Mouse (Mus musculus) liver, embryonic 13.5 days (tissue): ENCODE results near the gene Mgea5. TPM values are rescaled to one million over a fixed set of nuclear protein-coding genes. Genes with fewer than 3 reads are reported as not detected.

Experiments
- ATAC-seq: fragments of 200-750 bp; cut with Nextera tagmentation; 2 replicates; pipeline ENCODE4 v1.8.0; 2017; ENCODE audit warnings: low read depth, mild to moderate bottlenecking, moderate number of reproducible peaks, moderate library complexity
- DNase-seq: peaks from one replicate; pipeline ENCODE4 v3.0.0; 2022
- H3K27ac ChIP-seq: fragments of 300-500 bp; sonication (generic); 2 replicates; pipeline ENCODE4 v1.5.1; 2015; ENCODE audit warnings: moderate library complexity, mild to moderate bottlenecking, inconsistent platforms
- H3K27me3 ChIP-seq: fragments of 300-500 bp; sonication (generic); 2 replicates; pipeline ENCODE4 v1.6.1; 2015; ENCODE audit warnings: mild to moderate bottlenecking, inconsistent platforms
- H3K36me3 ChIP-seq: fragments of 300-500 bp; sonication (generic); 2 replicates; pipeline ENCODE4 v1.6.1; 2015; ENCODE audit warnings: mild to moderate bottlenecking, inconsistent platforms
- H3K4me1 ChIP-seq: fragments of 300-500 bp; sonication (generic); replicated peaks from 2 replicates; pipeline ENCODE4 v1.6.1; 2015; ENCODE audit warnings: inconsistent platforms
- H3K4me2 ChIP-seq: fragments of 300-500 bp; sonication (generic); 2 replicates; pipeline ENCODE4 v1.6.1; 2015; ENCODE audit warnings: inconsistent platforms, mild to moderate bottlenecking, moderate library complexity
- H3K4me3 ChIP-seq: fragments of 300-500 bp; sonication (generic); replicated peaks from 2 replicates; pipeline ENCODE4 v1.5.1; 2015; ENCODE audit warnings: mild to moderate bottlenecking, inconsistent platforms
- H3K9ac ChIP-seq: fragments of 300-500 bp; sonication (generic); 2 replicates; pipeline ENCODE4 v1.6.1; 2015; ENCODE audit warnings: mild to moderate bottlenecking, inconsistent platforms
- H3K9me3 ChIP-seq: fragments of 300-500 bp; sonication (generic); replicated peaks from 2 replicates; pipeline ENCODE4 v1.6.1; 2016; ENCODE audit warnings: inconsistent platforms
- WGBS: fragments of 180-500 bp; shearing (Covaris S2); methylation state at CpG from one replicate; pipeline ENCODE4 v1.1.7; 2015; ENCODE audit not compliant: insufficient replicate concordance; 5-methylcytosine and 5-hydroxymethylcytosine counted together
- polyA plus RNA-seq: library from polyadenylated mRNA; unstranded; fragments of >200 nt; fragmentation: Nextera tagmentation; extraction: Ambion mirVana; gene quantifications from 2 replicates; pipeline ENCODE4 v1.2.1, GENCODE M21; 2015

The Mgea5 gene
- polyA plus RNA-seq, 1 experiment from 2014 or later = 17.7 TPM

GRCm38 (mm10) chr19:45725677-45726277, 57.9 kb downstream of the Mgea5 start:
- H3K27ac ChIP-seq = no peak overlapping the region
- DNase-seq (no peak), ATAC-seq (no peak)
- H3K36me3 ChIP-seq = no peaks in the 10 kb centered on the region
- H3K4me2 ChIP-seq = no peak overlapping the region
- no peaks in the 10 kb centered on the region for H3K9me3 ChIP-seq
- no peak overlapping the region for H3K9ac ChIP-seq
- no peaks in the 10 kb centered on the region for H3K4me1 ChIP-seq
- peaks cover 22% of the 10 kb centered on the region for H3K27me3 ChIP-seq
- WGBS = 45% methylated on average over 14 of the region's 14 CpGs
- H3K4me3 ChIP-seq = no peak overlapping the region

DNA sequence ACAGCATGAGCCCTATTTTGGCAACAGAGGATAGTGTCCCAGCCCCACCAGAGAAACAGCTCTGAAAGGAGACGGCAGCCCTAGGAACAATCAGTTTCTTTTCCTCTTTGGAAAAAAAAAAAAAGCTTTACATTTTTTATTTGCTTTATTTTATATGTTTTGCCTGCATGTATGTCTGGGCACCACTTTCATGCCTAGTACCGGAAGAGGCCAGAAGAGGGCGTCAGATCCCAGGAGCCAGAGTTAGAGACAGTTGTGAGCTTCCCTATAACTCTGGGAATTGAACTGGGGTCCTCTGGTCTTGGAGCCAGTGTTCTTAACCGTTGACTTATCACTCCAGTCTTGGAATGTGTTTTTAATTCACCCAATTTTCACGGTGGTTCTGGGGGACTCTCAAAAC, 61.4 kb downstream of the Mgea5 start:
- no peak for ATAC-seq
- H3K27me3 ChIP-seq = peaks cover 15% of the 10 kb centered on the region
- peaks cover 5% of the 10 kb centered on the region; the same call in 1 of the 2 replicates for H3K4me1 ChIP-seq
- H3K36me3 ChIP-seq = no peaks in the 10 kb centered on the region
- H3K9me3 ChIP-seq = no peaks in the 10 kb centered on the region
- no peak for DNase-seq
- no peak overlapping the region for H3K4me3 ChIP-seq
- 53% methylated on average over 5 of the region's 5 CpGs for WGBS
- no peak overlapping the region for H3K4me2 ChIP-seq
- no peak overlapping the region for H3K27ac ChIP-seq
- H3K9ac ChIP-seq = no peak overlapping the region

- H3K9ac ChIP-seq = no peak overlapping the region
- H3K4me2 ChIP-seq = no peak overlapping the region
Measured at GRCm38 (mm10) chr19:45718286-45718685, 65.4 kb downstream of the Mgea5 start.

DNA sequence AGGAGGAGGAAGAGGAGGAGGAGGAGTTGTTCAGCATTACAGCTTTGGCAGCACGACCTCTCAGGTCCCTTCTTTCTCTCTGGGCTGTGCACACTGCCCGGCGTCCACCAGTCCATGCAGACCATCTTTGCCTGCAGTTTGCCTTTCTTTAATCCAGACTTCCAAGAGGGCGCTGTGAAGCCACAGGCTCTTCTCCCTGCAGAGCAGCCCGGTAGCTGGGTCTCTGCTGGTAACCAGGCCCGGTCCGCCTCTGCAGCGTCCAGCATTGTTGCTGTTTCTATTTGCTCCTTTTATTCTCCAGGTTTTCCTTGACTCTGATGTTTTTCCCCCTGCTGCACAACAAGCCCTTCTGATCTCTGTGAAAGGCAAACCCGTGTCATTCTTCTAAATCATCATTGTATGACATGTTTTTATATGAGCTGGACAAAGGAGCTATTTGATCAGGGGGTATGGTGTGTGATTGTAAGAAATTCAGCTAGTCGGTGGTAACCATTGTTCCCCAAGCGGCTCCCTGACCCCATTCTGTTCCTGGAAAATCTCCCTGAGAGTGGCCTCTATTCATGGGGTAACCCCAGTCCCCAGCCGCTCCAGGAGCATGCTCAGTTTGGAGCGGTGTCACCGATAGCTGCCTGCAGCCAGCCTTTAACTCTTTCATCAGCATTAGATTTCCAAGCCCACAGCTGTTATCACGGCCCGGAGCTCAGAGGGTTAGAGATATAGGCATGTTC, 66.0 kb downstream of the Mgea5 start:
- no peak for ATAC-seq

More at GRCm38 (mm10) chr19:45718286-45718685, 65.4 kb downstream of the Mgea5 start:
- Histone ChIP-seq H3K36me3 (no peaks in the 10 kb centered on the region), H3K27me3 (peaks cover 21% of the 10 kb centered on the region), H3K4me3 (no peak overlapping the region), H3K4me1 (peaks cover 5% of the 10 kb centered on the region; the same call in 1 of the 2 replicates), H3K27ac (no peak overlapping the region), H3K9me3 (no peaks in the 10 kb centered on the region)
- DNase-seq = no peak
- ATAC-seq = no peak
- 67% methylated on average over 3 of the region's 3 CpGs for WGBS

GRCm38 (mm10) chr19:45708704-45709103, 74.9 kb downstream of the Mgea5 start:
- ATAC-seq = no peak
- WGBS = 59% methylated on average over 3 of the region's 3 CpGs
- H3K9ac ChIP-seq = no peak overlapping the region

More for the DNA sequence above, 66.0 kb downstream of the Mgea5 start:
- no peak overlapping the region for H3K4me2 ChIP-seq
- H3K4me3 ChIP-seq = no peak overlapping the region
- H3K9ac ChIP-seq = no peak overlapping the region
- peaks cover 21% of the 10 kb centered on the region for H3K27me3 ChIP-seq
- WGBS = 24% methylated on average over 16 of the region's 16 CpGs
- no peaks in the 10 kb centered on the region for H3K36me3 ChIP-seq
- no peak overlapping the region for H3K27ac ChIP-seq
- no peaks in the 10 kb centered on the region for H3K9me3 ChIP-seq
- no peak for DNase-seq
- H3K4me1 ChIP-seq = peaks cover 5% of the 10 kb centered on the region; the same call in 1 of the 2 replicates

More at GRCm38 (mm10) chr19:45708704-45709103, 74.9 kb downstream of the Mgea5 start:
- H3K9me3 ChIP-seq = no peaks in the 10 kb centered on the region
- H3K4me2 ChIP-seq = no peak overlapping the region
- no peak overlapping the region for H3K4me3 ChIP-seq
- H3K36me3 ChIP-seq = no peaks in the 10 kb centered on the region
- H3K27me3 ChIP-seq = no peaks in the 10 kb centered on the region
- no peak overlapping the region for H3K27ac ChIP-seq
- no peak for DNase-seq
- H3K4me1 ChIP-seq = 0 out of 2 replicates have a peak, but pooled peaks cover 6% of the 10 kb centered on the region

Other genes with a start within 250 kb of the Mgea5 start
- gene Poll, start 223.3 kb downstream of the Mgea5 start, polyA plus RNA-seq = 6.7 and 7.1 TPM in 2 replicates
- gene Gm17018, start 223.2 kb downstream of the Mgea5 start, polyA plus RNA-seq = 19.9 and 21.5 TPM in 2 replicates
- 1.9 and 2.3 TPM in 2 replicates for gene Fbxw4, start 123.5 kb downstream of the Mgea5 start, polyA plus RNA-seq
- gene Fgf8, start 40.9 kb downstream of the Mgea5 start, polyA plus RNA-seq = not detected in 2 replicates
- gene Npm3, start 34.2 kb downstream of the Mgea5 start, polyA plus RNA-seq = 13.9 and 15.4 TPM in 2 replicates
- 1.3 and 1.6 TPM in 2 replicates for gene Kcnip2, start 32.2 kb upstream of the Mgea5 start, polyA plus RNA-seq
- gene Armh3, start 214.7 kb upstream of the Mgea5 start, polyA plus RNA-seq = 4.3 and 5.6 TPM in 2 replicates
- 2.7 and 2.9 TPM in 2 replicates for gene Hps6, start 219.7 kb upstream of the Mgea5 start, polyA plus RNA-seq